Mouse (Mus musculus): Measurements from ENCODE around the gene Ccsap.
A peak's percentile ranks its signal among the peaks of the same experiment; 100 is the strongest.
"Not testable (repeated sequence)": the region's sequence is repeated elsewhere in the genome, so short reads cannot be mapped to it uniquely, and the experiment has no call there.

The Ccsap gene

GRCm38 (mm10) chr8:123832757-123833156 lies 27.3 kb downstream of the Ccsap start:
- DNase-seq = peak; percentile 74

GRCm38 (mm10) chr8:123827523-123827922 lies 32.5 kb downstream of the Ccsap start:
- DNase-seq = no peak

- DNase-seq = no peak
Observed at GRCm38 (mm10) chr8:123826758-123827157, 33.3 kb downstream of the Ccsap start.

GRCm38 (mm10) chr8:123826001-123826400 lies 34.0 kb downstream of the Ccsap start:
- DNase-seq = no peak

- no peak for DNase-seq
Observed at GRCm38 (mm10) chr8:123823532-123824123, 36.4 kb downstream of the Ccsap start.

- DNase-seq = no peak
Observed at GRCm38 (mm10) chr8:123823111-123823510, 36.9 kb downstream of the Ccsap start.

GRCm38 (mm10) chr8:123820780-123821179 lies 39.2 kb downstream of the Ccsap start:
- no peak for DNase-seq

GRCm38 (mm10) chr8:123819683-123820610 lies 40.1 kb downstream of the Ccsap start:
- DNase-seq = peak; percentile 40

- no peak for DNase-seq
Observed at GRCm38 (mm10) chr8:123817747-123818146, 42.3 kb downstream of the Ccsap start.

- no peak for DNase-seq
Observed at GRCm38 (mm10) chr8:123816939-123817338, 43.1 kb downstream of the Ccsap start.

- DNase-seq = no peak
Observed at GRCm38 (mm10) chr8:123815325-123815724, 44.7 kb downstream of the Ccsap start.

GRCm38 (mm10) chr8:123813892-123814266 lies 46.1 kb downstream of the Ccsap start:
- DNase-seq = no peak

GRCm38 (mm10) chr8:123813173-123813891 lies 46.7 kb downstream of the Ccsap start:
- DNase-seq = peak; percentile 60

GRCm38 (mm10) chr8:123812227-123812626 lies 47.8 kb downstream of the Ccsap start:
- no peak for DNase-seq

- not testable (repeated sequence) for DNase-seq
Observed at GRCm38 (mm10) chr8:123809342-123809741, 50.7 kb downstream of the Ccsap start.

- no peak for DNase-seq
Observed at GRCm38 (mm10) chr8:123808671-123809070, 51.3 kb downstream of the Ccsap start.

GRCm38 (mm10) chr8:123807852-123808573 lies 52.0 kb downstream of the Ccsap start:
- DNase-seq = no peak

- DNase-seq = peak; percentile 58
Observed at GRCm38 (mm10) chr8:123807024-123807431, 53.0 kb downstream of the Ccsap start.

- no peak for DNase-seq
Observed at GRCm38 (mm10) chr8:123806374-123806935, 53.6 kb downstream of the Ccsap start.

- DNase-seq = peak; percentile 97
Observed at GRCm38 (mm10) chr8:123805718-123806373, 54.2 kb downstream of the Ccsap start, which contains the start of gene Rab4a. Gene Rab4a, plus strand, starts transcription at chr8:123805985.

- no peak for DNase-seq
Observed at GRCm38 (mm10) chr8:123805209-123805717, 54.7 kb downstream of the Ccsap start.

GRCm38 (mm10) chr8:123804586-123804985 lies 55.4 kb downstream of the Ccsap start:
- no peak for DNase-seq

Measured in kidney, postnatal 10 days (tissue).